Mouse (Mus musculus): ENCODE data around the gene Zscan20. TPM values are rescaled to one million over a fixed set of nuclear protein-coding genes. Genes with fewer than 3 reads are reported as not detected.
A peak's percentile ranks its signal among the peaks of the same experiment; 100 is the strongest.

Gene Zscan20
- polyA plus RNA-seq, 1 experiment = 2.8 TPM

DNA sequence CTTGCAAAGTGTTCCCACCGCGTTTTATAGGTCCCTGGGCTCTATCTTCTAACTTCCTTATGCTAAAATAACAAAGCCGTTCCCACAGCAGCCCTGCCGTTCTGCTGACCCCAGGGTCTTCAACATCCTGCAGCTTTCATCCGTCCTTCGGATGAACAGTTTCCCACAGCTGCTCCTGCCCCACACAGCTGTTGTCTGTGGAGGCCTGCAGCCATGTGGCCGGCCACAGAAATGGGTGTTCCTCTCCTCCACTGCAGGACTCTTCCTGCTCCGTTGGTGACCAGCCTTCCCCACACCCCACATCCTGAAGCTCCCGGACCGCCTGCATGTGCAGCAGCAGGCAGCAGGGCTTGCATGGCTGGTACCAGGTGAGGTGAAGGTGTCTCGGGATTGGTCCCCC is 27.4 kb upstream of the Zscan20 start:
- Histone ChIP-seq H3ac (ENCODE audit: control insufficient read depth, insufficient read length) (no peak overlapping the region), H3K27me3 (ENCODE audit: control insufficient read depth, insufficient read depth, insufficient read length) (no peaks in the 10 kb centered on the region), H3K79me2 (ENCODE audit: control insufficient read depth, insufficient read depth) (no peaks in the 10 kb centered on the region), H3K4me3 (no peak overlapping the region), H3K4me2 (ENCODE audit: low read depth) (peak overlapping the region; percentile 51), H3K36me3 (ENCODE audit: control insufficient read depth, insufficient read depth) (no peaks in the 10 kb centered on the region)
- no peak for TF ChIP-seq POLR2A (IDR thresholded peaks at IDR 0.05; ENCODE audit: insufficient read length, low read depth)
- TF ChIP-seq SRF (IDR thresholded peaks at IDR 0.05; ENCODE audit: control insufficient read depth, insufficient read length, low read depth) = no peak
- TF ChIP-seq CEBPB (IDR thresholded peaks at IDR 0.05; ENCODE audit: insufficient read depth, poor library complexity, severe bottlenecking) = no peak
- TF ChIP-seq TCF3 (IDR thresholded peaks at IDR 0.05; ENCODE audit: insufficient read length, low read depth) = peak; percentile 82
- TF ChIP-seq MYOG (IDR thresholded peaks at IDR 0.05; ENCODE audit: control insufficient read depth in 1 of 3, insufficient read depth in 1 of 3, insufficient read length in 2 of 3, low read depth in 2 of 3) = peak; percentile 70 to 99 (median 98)
- TF ChIP-seq MYOD1 (IDR thresholded peaks at IDR 0.05; ENCODE audit: control insufficient read depth in 1 of 3, insufficient read length in 2 of 3, low read depth in 2 of 3) = peak in 2 of 3 experiments; percentile 98 to 99
- TF ChIP-seq REST (IDR thresholded peaks at IDR 0.05; ENCODE audit: insufficient read depth, insufficient read length) = no peak
- no peak for TF ChIP-seq E2F4 (IDR thresholded peaks at IDR 0.05; ENCODE audit: insufficient read depth)
- no peak for TF ChIP-seq POLR2AphosphoS2 (IDR thresholded peaks at IDR 0.05; ENCODE audit: insufficient read length, low read depth)
- no peak for TF ChIP-seq USF1 (IDR thresholded peaks at IDR 0.05; ENCODE audit: low read depth)
- TF ChIP-seq MAX (IDR thresholded peaks at IDR 0.05; ENCODE audit: low read depth) = no peak
- TF ChIP-seq TCF12 (IDR thresholded peaks at IDR 0.05; ENCODE audit: insufficient read depth, poor library complexity, severe bottlenecking) = peak; percentile 81

DNA sequence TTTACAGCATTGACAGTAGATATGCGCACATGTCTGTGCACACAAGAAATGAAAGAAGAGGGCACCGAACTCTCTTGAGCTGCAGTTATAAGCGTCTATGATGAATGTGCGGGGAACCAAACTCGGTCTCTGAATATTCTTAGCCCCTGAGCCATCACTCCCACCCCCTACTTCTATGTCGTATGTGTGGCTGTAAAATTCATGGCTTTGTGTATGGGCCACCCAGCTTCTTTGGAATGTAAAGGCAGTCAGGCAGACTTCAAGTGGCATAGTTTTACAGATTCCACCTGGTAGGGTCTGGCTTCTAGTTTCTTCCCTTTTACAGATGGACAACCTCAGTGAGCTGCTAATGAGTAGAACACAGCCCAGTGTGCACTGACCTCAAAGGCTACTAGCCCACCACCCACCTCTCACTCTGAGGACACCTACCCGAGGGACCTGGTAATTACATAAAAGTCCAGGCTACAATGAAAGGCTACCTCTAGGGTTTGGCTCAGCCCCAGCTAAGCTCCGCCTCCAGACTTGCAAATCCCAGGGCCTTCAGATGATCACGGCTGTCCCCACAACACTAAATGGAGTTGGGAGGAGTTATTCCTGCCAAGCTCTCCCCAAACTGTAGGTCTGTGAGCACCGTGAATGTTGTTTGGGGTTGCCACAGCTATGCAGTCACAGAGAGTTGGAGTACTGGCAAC is 26.1 kb upstream of the Zscan20 start:
- Histone ChIP-seq H3K4me3 (no peak overlapping the region), H3K36me3 (ENCODE audit: control insufficient read depth, insufficient read depth) (no peaks in the 10 kb centered on the region), H3K27me3 (ENCODE audit: control insufficient read depth, insufficient read depth, insufficient read length) (no peaks in the 10 kb centered on the region), H3ac (ENCODE audit: control insufficient read depth, insufficient read length) (no peak overlapping the region), H3K4me2 (ENCODE audit: low read depth) (no peak overlapping the region), H3K79me2 (ENCODE audit: control insufficient read depth, insufficient read depth) (no peaks in the 10 kb centered on the region)
- TF ChIP-seq TCF3 (IDR thresholded peaks at IDR 0.05; ENCODE audit: insufficient read length, low read depth) (no peak), MAX (IDR thresholded peaks at IDR 0.05; ENCODE audit: low read depth) (no peak), POLR2AphosphoS2 (IDR thresholded peaks at IDR 0.05; ENCODE audit: insufficient read length, low read depth) (no peak), POLR2A (IDR thresholded peaks at IDR 0.05; ENCODE audit: insufficient read length, low read depth) (no peak), MYOD1 (IDR thresholded peaks at IDR 0.05; ENCODE audit: control insufficient read depth in 1 of 3, insufficient read length in 2 of 3, low read depth in 2 of 3) (no peak), TCF12 (IDR thresholded peaks at IDR 0.05; ENCODE audit: insufficient read depth, poor library complexity, severe bottlenecking) (no peak), REST (IDR thresholded peaks at IDR 0.05; ENCODE audit: insufficient read depth, insufficient read length) (no peak), MYOG (IDR thresholded peaks at IDR 0.05; ENCODE audit: control insufficient read depth in 1 of 3, insufficient read depth in 1 of 3, insufficient read length in 2 of 3, low read depth in 2 of 3) (no peak)

DNA sequence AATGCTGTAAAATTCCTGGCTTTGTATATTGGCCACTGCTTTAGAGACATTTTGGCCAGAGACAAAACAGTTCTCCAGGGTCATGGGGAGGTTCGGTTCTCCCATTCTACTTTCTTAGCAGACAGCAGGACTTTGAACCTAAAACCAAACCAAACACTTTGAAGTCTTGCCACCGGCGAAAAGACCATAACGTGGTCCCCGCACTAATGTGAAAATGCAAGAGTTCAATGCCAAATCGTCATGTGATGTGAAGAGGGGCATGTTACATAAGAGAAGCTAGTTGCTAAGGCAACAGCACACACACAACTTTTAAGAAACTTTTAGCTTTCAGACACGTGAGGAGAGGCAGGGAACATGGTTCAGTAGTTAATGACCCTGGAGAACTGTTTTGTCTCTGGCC is 25.6 kb upstream of the Zscan20 start:
- H3K79me2 ChIP-seq (ENCODE audit: control insufficient read depth, insufficient read depth) = no peaks in the 10 kb centered on the region
- TF ChIP-seq SRF (IDR thresholded peaks at IDR 0.05; ENCODE audit: control insufficient read depth, insufficient read length, low read depth) (no peak), MYOD1 (IDR thresholded peaks at IDR 0.05; ENCODE audit: control insufficient read depth in 1 of 3, insufficient read length in 2 of 3, low read depth in 2 of 3) (no peak), CEBPB (IDR thresholded peaks at IDR 0.05; ENCODE audit: insufficient read depth, poor library complexity, severe bottlenecking) (no peak), USF1 (IDR thresholded peaks at IDR 0.05; ENCODE audit: low read depth) (no peak), MYOG (IDR thresholded peaks at IDR 0.05; ENCODE audit: control insufficient read depth in 1 of 3, insufficient read depth in 1 of 3, insufficient read length in 2 of 3, low read depth in 2 of 3) (no peak), TCF3 (IDR thresholded peaks at IDR 0.05; ENCODE audit: insufficient read length, low read depth) (no peak), REST (IDR thresholded peaks at IDR 0.05; ENCODE audit: insufficient read depth, insufficient read length) (no peak), POLR2A (IDR thresholded peaks at IDR 0.05; ENCODE audit: insufficient read length, low read depth) (no peak), E2F4 (IDR thresholded peaks at IDR 0.05; ENCODE audit: insufficient read depth) (no peak), POLR2AphosphoS2 (IDR thresholded peaks at IDR 0.05; ENCODE audit: insufficient read length, low read depth) (no peak), MAX (IDR thresholded peaks at IDR 0.05; ENCODE audit: low read depth) (no peak), TCF12 (IDR thresholded peaks at IDR 0.05; ENCODE audit: insufficient read depth, poor library complexity, severe bottlenecking) (no peak)
- H3ac ChIP-seq (ENCODE audit: control insufficient read depth, insufficient read length) = no peak overlapping the region
- no peak overlapping the region for H3K4me2 ChIP-seq (ENCODE audit: low read depth)
- no peak overlapping the region for H3K4me3 ChIP-seq
- H3K36me3 ChIP-seq (ENCODE audit: control insufficient read depth, insufficient read depth) = no peaks in the 10 kb centered on the region
- H3K27me3 ChIP-seq (ENCODE audit: control insufficient read depth, insufficient read depth, insufficient read length) = no peaks in the 10 kb centered on the region

DNA sequence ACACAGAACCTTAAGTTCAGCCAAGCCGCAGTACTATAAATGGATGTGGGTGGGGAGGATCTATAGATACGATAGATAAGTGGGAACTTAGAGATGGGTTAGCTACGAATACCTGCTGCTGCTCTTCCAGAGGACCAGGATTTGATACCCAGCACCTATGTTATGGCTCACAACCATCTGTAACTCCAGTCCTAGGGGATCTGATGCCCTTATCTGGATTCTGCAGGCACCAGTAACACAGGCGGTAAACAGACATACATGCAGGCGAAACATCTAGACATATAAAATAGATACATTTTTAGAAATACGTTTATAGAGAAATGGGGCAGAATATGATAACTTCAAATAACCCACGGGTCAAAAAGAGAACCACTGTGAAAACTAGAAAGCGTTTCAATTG is 11.2 kb upstream of the Zscan20 start:
- H3ac ChIP-seq (ENCODE audit: control insufficient read depth, insufficient read length) = no peak overlapping the region
- H3K4me2 ChIP-seq (ENCODE audit: low read depth) = no peak overlapping the region
- H3K79me2 ChIP-seq (ENCODE audit: control insufficient read depth, insufficient read depth) = no peaks in the 10 kb centered on the region
- no peaks in the 10 kb centered on the region for H3K36me3 ChIP-seq (ENCODE audit: control insufficient read depth, insufficient read depth)
- H3K27me3 ChIP-seq (ENCODE audit: control insufficient read depth, insufficient read depth, insufficient read length) = no peaks in the 10 kb centered on the region
- no peak for TF ChIP-seq SRF (IDR thresholded peaks at IDR 0.05; ENCODE audit: control insufficient read depth, insufficient read length, low read depth)
- no peak for TF ChIP-seq POLR2AphosphoS2 (IDR thresholded peaks at IDR 0.05; ENCODE audit: insufficient read length, low read depth)
- no peak for TF ChIP-seq E2F4 (IDR thresholded peaks at IDR 0.05; ENCODE audit: insufficient read depth)
- TF ChIP-seq CEBPB (IDR thresholded peaks at IDR 0.05; ENCODE audit: insufficient read depth, poor library complexity, severe bottlenecking) = no peak
- no peak for TF ChIP-seq TCF3 (IDR thresholded peaks at IDR 0.05; ENCODE audit: insufficient read length, low read depth)
- TF ChIP-seq MYOD1 (IDR thresholded peaks at IDR 0.05; ENCODE audit: control insufficient read depth in 1 of 3, insufficient read length in 2 of 3, low read depth in 2 of 3) = no peak
- TF ChIP-seq MYOG (IDR thresholded peaks at IDR 0.05; ENCODE audit: control insufficient read depth in 1 of 3, insufficient read depth in 1 of 3, insufficient read length in 2 of 3, low read depth in 2 of 3) = no peak
- TF ChIP-seq USF1 (IDR thresholded peaks at IDR 0.05; ENCODE audit: low read depth) = no peak
- TF ChIP-seq MAX (IDR thresholded peaks at IDR 0.05; ENCODE audit: low read depth) = no peak
- no peak for TF ChIP-seq REST (IDR thresholded peaks at IDR 0.05; ENCODE audit: insufficient read depth, insufficient read length)
- H3K4me3 ChIP-seq = no peak overlapping the region
